Mouse (Mus musculus) E14TG2a.4 (cell line): ENCODE measurements around the gene Zbtb43.

ENCODE experiments used
- CTCF ChIP-seq: conservative IDR thresholded peaks from 2 replicates; pipeline ENCODE4 v1.5.1; 2014; ENCODE audit warnings: low read length
- NANOG ChIP-seq: IDR thresholded peaks from 2 replicates; pipeline ENCODE4 v1.6.1; 2014; ENCODE audit warnings: borderline replicate concordance, low read length, mixed read lengths

- no peak for TF ChIP-seq CTCF
- no peak for TF ChIP-seq NANOG
Observed at GRCm38 (mm10) chr2:33440893-33441292, 27.5 kb downstream of the Zbtb43 start.
